Mouse (Mus musculus) heart, postnatal 0 days (tissue): ENCODE results near the gene Phf19.

ENCODE experiments used
- CTCF ChIP-seq: IDR thresholded peaks from 2 replicates; pipeline ENCODE4 v1.5.1; 2016; ENCODE audit warnings: antibody characterized with exemption, control low read depth, low read depth
- EP300 ChIP-seq: IDR thresholded peaks from 2 replicates; pipeline ENCODE4 v1.6.1; 2016; ENCODE audit warnings: antibody characterized with exemption, low read depth

GRCm38 (mm10) chr2:34958036-34958435, 44.2 kb upstream of the Phf19 start:
- TF ChIP-seq CTCF (no peak), EP300 (no peak)
